Mouse (Mus musculus): ENCODE results near the gene Ccl17. TPM values are rescaled to one million over a fixed set of nuclear protein-coding genes. Genes with fewer than 3 reads are reported as not detected.
A peak's percentile ranks its signal among the peaks of the same experiment; 100 is the strongest.
"Not testable (repeated sequence)": the region's sequence is repeated elsewhere in the genome, so short reads cannot be mapped to it uniquely, and the experiment has no call there.

Ccl17 gene
- polyA plus RNA-seq, 1 experiment = 4.4 TPM

- H3K4me1 ChIP-seq (ENCODE audit: control insufficient read depth, insufficient read depth, low read length) = no peaks in the 10 kb centered on the region
- H3K27ac ChIP-seq (ENCODE audit: insufficient read depth, low read length) = no peak overlapping the region
- TF ChIP-seq CTCF (IDR thresholded peaks at IDR 0.05; ENCODE audit: extremely low read depth, insufficient read depth, low read length) (no peak), POLR2A (IDR thresholded peaks at IDR 0.05; ENCODE audit: extremely low read depth, insufficient read depth, low read length) (no peak)
- H3K4me3 ChIP-seq (ENCODE audit: insufficient read depth, low read length) = no peak overlapping the region
Observed at GRCm38 (mm10) chr8:94819671-94820179, 9.5 kb downstream of the Ccl17 start.

- TF ChIP-seq CTCF (IDR thresholded peaks at IDR 0.05; ENCODE audit: extremely low read depth, insufficient read depth, low read length) (no peak), POLR2A (IDR thresholded peaks at IDR 0.05; ENCODE audit: extremely low read depth, insufficient read depth, low read length) (no peak)
- H3K27ac ChIP-seq (ENCODE audit: insufficient read depth, low read length) = no peak overlapping the region
- no peak overlapping the region for H3K4me3 ChIP-seq (ENCODE audit: insufficient read depth, low read length)
- no peaks in the 10 kb centered on the region for H3K4me1 ChIP-seq (ENCODE audit: control insufficient read depth, insufficient read depth, low read length)
Observed at GRCm38 (mm10) chr8:94820553-94820952, 10.3 kb downstream of the Ccl17 start.

GRCm38 (mm10) chr8:94821381-94821780, 11.1 kb downstream of the Ccl17 start:
- TF ChIP-seq POLR2A (IDR thresholded peaks at IDR 0.05; ENCODE audit: extremely low read depth, insufficient read depth, low read length) (no peak), CTCF (IDR thresholded peaks at IDR 0.05; ENCODE audit: extremely low read depth, insufficient read depth, low read length) (no peak)
- H3K27ac ChIP-seq (ENCODE audit: insufficient read depth, low read length) = no peak overlapping the region
- no peak overlapping the region for H3K4me3 ChIP-seq (ENCODE audit: insufficient read depth, low read length)
- H3K4me1 ChIP-seq (ENCODE audit: control insufficient read depth, insufficient read depth, low read length) = no peaks in the 10 kb centered on the region

- Histone ChIP-seq H3K4me1 (ENCODE audit: control insufficient read depth, insufficient read depth, low read length) (no peaks in the 10 kb centered on the region), H3K27ac (ENCODE audit: insufficient read depth, low read length) (no peak overlapping the region), H3K4me3 (ENCODE audit: insufficient read depth, low read length) (no peak overlapping the region)
- peak; percentile 75 for TF ChIP-seq CTCF (IDR thresholded peaks at IDR 0.05; ENCODE audit: extremely low read depth, insufficient read depth, low read length)
- no peak for TF ChIP-seq POLR2A (IDR thresholded peaks at IDR 0.05; ENCODE audit: extremely low read depth, insufficient read depth, low read length)
Observed at GRCm38 (mm10) chr8:94822637-94823560, 12.6 kb downstream of the Ccl17 start.

- Histone ChIP-seq H3K4me3 (ENCODE audit: insufficient read depth, low read length) (no peak overlapping the region), H3K27ac (ENCODE audit: insufficient read depth, low read length) (no peak overlapping the region), H3K4me1 (ENCODE audit: control insufficient read depth, insufficient read depth, low read length) (no peaks in the 10 kb centered on the region)
- TF ChIP-seq CTCF (IDR thresholded peaks at IDR 0.05; ENCODE audit: extremely low read depth, insufficient read depth, low read length) (no peak), POLR2A (IDR thresholded peaks at IDR 0.05; ENCODE audit: extremely low read depth, insufficient read depth, low read length) (no peak)
Observed at GRCm38 (mm10) chr8:94825170-94825569, 14.9 kb downstream of the Ccl17 start.

GRCm38 (mm10) chr8:94826210-94826609, 16.0 kb downstream of the Ccl17 start:
- Histone ChIP-seq H3K4me3 (ENCODE audit: insufficient read depth, low read length) (no peak overlapping the region), H3K27ac (ENCODE audit: insufficient read depth, low read length) (no peak overlapping the region), H3K4me1 (ENCODE audit: control insufficient read depth, insufficient read depth, low read length) (no peaks in the 10 kb centered on the region)
- no peak for TF ChIP-seq POLR2A (IDR thresholded peaks at IDR 0.05; ENCODE audit: extremely low read depth, insufficient read depth, low read length)
- no peak for TF ChIP-seq CTCF (IDR thresholded peaks at IDR 0.05; ENCODE audit: extremely low read depth, insufficient read depth, low read length)

- TF ChIP-seq POLR2A (IDR thresholded peaks at IDR 0.05; ENCODE audit: extremely low read depth, insufficient read depth, low read length) = no peak
Observed at GRCm38 (mm10) chr8:94828284-94828683, 18.0 kb downstream of the Ccl17 start.

GRCm38 (mm10) chr8:94833901-94834405, 23.7 kb downstream of the Ccl17 start:
- not testable (repeated sequence) for H3K27ac ChIP-seq (ENCODE audit: insufficient read depth, low read length); H3K4me3 ChIP-seq (ENCODE audit: insufficient read depth, low read length)
- H3K4me1 ChIP-seq (ENCODE audit: control insufficient read depth, insufficient read depth, low read length) = peaks cover 11% of the 10 kb centered on the region

More at GRCm38 (mm10) chr8:94828284-94828683, 18.0 kb downstream of the Ccl17 start:
- no peak overlapping the region for H3K27ac ChIP-seq (ENCODE audit: insufficient read depth, low read length)
- H3K4me1 ChIP-seq (ENCODE audit: control insufficient read depth, insufficient read depth, low read length) = peaks cover 3% of the 10 kb centered on the region; the same call in 1 of the 2 replicates
- H3K4me3 ChIP-seq (ENCODE audit: insufficient read depth, low read length) = no peak overlapping the region

GRCm38 (mm10) chr8:94835751-94836150, 25.5 kb downstream of the Ccl17 start:
- H3K27ac ChIP-seq (ENCODE audit: insufficient read depth, low read length); H3K4me3 ChIP-seq (ENCODE audit: insufficient read depth, low read length): not testable (repeated sequence)
- H3K4me1 ChIP-seq (ENCODE audit: control insufficient read depth, insufficient read depth, low read length) = peaks cover 11% of the 10 kb centered on the region
